Mouse (Mus musculus) forebrain, embryonic 10.5 days (tissue): Measurements from ENCODE around the gene Panx1. TPM values are rescaled to one million over a fixed set of nuclear protein-coding genes. Genes with fewer than 3 reads are reported as not detected.

Experiments
- DNase-seq: peaks from one replicate; pipeline ENCODE4 v3.0.0-alpha.2; 2017; ENCODE audit warnings: low spot score; ENCODE audit errors: extremely low spot score
- H3K27ac ChIP-seq: fragments of 300-500 bp; sonication (generic); 2 replicates; pipeline ENCODE4 v1.5.1; 2016; ENCODE audit warnings: mild to moderate bottlenecking
- H3K27me3 ChIP-seq: fragments of 300-500 bp; sonication (generic); 2 replicates; pipeline ENCODE4 v1.6.1; 2016; ENCODE audit warnings: mild to moderate bottlenecking; ENCODE audit not compliant: poor library complexity, severe bottlenecking
- H3K36me3 ChIP-seq: fragments of 300-500 bp; sonication (generic); replicated peaks from 2 replicates; pipeline ENCODE4 v1.6.1; 2016; ENCODE audit warnings: mild to moderate bottlenecking, moderate library complexity
- H3K4me1 ChIP-seq: fragments of 300-500 bp; sonication (generic); 2 replicates; pipeline ENCODE4 v1.6.1; 2016
- H3K4me3 ChIP-seq: fragments of 300-500 bp; sonication (generic); 2 replicates; pipeline ENCODE4 v1.5.1; 2016; ENCODE audit warnings: mild to moderate bottlenecking, moderate library complexity
- H3K9me3 ChIP-seq: fragments of 300-500 bp; sonication (generic); 2 replicates; pipeline ENCODE4 v1.6.1; 2016; ENCODE audit warnings: mild to moderate bottlenecking, moderate library complexity
- WGBS: fragments of 180-500 bp; shearing (Covaris S2); methylation state at CpG from one replicate; pipeline ENCODE4 v1.1.7; 2016; 5-methylcytosine and 5-hydroxymethylcytosine counted together
- polyA plus RNA-seq: library from polyadenylated mRNA; unstranded; fragments of >200 nt; fragmentation: Nextera tagmentation; extraction: Ambion mirVana; gene quantifications from 2 replicates; pipeline ENCODE4 v1.2.1, GENCODE M21; 2016

Panx1 gene
- polyA plus RNA-seq, 1 experiment from 2014 or later: 68.8 TPM

DNA sequence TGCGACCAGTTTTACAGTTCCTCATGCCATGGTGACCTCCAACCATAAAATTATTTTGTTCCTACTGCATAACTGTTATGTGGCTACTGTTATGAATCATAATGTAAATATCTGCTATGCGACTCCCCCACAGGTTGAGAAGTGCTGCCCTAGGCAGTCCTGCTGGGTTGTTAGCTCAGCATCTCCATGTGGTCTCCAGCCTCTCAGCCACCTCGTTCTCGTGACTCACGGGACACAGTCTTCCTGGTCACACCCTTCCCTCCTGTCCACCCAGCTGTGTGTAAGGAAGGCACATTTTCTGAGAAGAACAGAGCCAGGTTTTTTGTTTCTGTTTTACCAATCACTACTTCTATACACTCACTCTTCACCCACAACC lies 26.5 kb downstream of the Panx1 start:
- Histone ChIP-seq H3K9me3 (no peaks in the 10 kb centered on the region), H3K27ac (no peak overlapping the region), H3K36me3 (peaks cover 71% of the 10 kb centered on the region), H3K27me3 (no peaks in the 10 kb centered on the region), H3K4me1 (no peaks in the 10 kb centered on the region), H3K4me3 (no peak overlapping the region)
- DNase-seq: no peak
- WGBS: 92% methylated on average over 5 of the region's 5 CpGs

DNA sequence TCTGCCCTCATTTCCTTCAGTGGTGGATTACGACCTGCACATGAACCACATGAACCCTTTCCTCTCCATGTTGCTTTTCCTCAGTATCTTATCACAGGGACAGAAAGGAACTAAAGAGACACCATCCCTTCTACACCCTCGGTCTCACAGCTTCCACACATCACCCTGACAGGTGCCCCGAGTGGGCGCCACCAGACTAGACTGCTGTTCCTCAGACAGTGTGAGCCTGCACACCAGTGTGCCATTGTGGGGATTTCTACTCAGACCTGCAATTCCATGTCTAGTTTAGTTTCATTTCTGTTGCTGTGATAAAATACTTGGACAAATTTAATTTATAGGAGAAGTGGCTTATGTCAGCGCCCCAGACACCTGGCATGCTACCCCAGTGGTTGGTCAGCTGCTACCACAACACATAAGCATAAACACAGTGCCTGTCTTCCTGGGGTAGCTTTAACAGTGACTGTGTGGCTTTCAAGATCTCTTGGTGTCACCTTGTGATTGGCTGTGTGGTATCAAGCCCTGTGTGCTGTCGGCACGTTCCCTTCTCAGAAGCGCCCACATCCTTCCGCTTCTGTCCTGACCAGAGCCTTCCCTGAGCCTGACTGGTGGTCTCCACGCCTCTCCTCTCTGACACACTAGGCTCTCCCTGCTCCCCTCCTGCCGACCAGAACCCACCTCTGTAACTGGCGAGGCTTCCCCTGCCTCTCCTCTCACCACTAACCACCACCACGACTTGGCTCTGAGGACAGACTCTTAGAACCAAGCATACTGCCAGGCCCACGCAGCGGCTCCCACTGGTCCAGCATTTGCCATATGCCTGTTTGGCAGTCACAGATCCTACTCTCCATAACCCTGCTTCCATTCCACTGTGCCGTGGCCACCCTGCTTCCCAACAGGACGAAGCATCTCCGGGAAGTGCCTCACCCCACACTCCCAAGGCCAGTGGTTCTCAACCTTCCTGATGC lies 27.2 kb downstream of the Panx1 start:
- H3K27me3 ChIP-seq: no peaks in the 10 kb centered on the region
- no peak overlapping the region for H3K27ac ChIP-seq
- 91% methylated on average over 18 of the region's 18 CpGs for WGBS
- no peaks in the 10 kb centered on the region for H3K9me3 ChIP-seq
- DNase-seq: no peak
- H3K36me3 ChIP-seq: peaks cover 71% of the 10 kb centered on the region
- no peaks in the 10 kb centered on the region for H3K4me1 ChIP-seq
- no peak overlapping the region for H3K4me3 ChIP-seq

DNA sequence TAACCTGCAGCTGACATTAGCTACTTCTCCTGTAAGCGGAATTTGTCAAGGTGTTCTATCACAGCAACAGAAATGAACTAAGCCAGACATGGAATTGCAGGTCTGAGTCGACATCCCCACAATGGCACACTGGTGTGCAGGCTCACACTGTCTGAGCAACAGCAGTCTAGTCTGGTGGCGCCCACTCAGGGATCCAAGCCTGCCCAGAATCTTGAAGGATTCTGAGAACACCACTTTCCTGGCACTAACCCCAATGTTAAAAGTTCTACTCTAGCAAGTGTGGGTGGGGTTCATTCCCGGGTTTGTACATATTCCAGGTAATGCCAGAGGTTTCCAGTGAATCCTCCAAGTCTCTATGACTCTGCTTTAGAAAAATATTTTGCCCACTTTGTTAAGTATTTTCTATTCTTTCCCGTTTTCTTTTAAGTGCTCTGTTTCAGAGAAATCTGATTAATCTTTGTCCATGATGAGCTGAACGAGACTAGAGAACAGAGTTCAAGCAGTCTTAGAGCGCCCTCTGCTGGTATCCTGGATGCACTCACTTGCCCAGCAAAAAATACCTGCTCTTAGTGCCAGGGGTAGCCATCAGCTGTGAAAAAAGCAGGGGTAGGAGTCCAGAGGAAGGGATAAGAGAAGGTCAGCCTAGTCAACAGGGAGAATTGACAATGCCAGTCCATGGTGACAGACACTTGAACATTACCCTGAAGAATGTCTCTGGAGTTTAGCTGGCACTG lies 29.9 kb downstream of the Panx1 start:
- WGBS: 59% methylated on average over 7 of the region's 7 CpGs
- Histone ChIP-seq H3K27ac (no peak overlapping the region), H3K27me3 (no peaks in the 10 kb centered on the region), H3K36me3 (peaks cover 65% of the 10 kb centered on the region), H3K4me1 (no peaks in the 10 kb centered on the region), H3K4me3 (no peak overlapping the region), H3K9me3 (no peaks in the 10 kb centered on the region)
- peak; percentile 69 for DNase-seq

DNA sequence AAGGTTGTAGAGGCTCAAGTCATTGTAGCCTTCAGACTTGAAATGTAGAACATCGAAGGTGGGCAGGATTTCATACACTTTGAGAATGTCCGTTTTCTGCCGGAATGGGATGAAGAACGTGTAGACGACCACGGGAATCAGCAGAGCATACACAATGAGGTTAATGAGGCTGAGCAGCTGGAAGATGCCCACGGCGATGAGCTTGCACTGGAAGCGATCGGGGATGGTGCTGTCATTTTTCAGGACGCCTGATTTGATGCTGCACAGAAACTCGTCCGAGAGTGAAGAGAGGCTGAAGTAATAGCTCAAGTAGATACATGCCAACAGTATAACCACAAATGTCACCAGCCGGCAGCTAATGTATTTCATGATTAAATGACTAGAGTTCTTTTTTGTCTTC lies 37.7 kb downstream of the Panx1 start:
- Histone ChIP-seq H3K9me3 (no peaks in the 10 kb centered on the region), H3K4me3 (no peak overlapping the region), H3K27ac (no peak overlapping the region), H3K4me1 (peaks cover 27% of the 10 kb centered on the region), H3K36me3 (peaks cover 73% of the 10 kb centered on the region), H3K27me3 (no peaks in the 10 kb centered on the region)
- DNase-seq: no peak
- WGBS: 91% methylated on average over 14 of the region's 14 CpGs

DNA sequence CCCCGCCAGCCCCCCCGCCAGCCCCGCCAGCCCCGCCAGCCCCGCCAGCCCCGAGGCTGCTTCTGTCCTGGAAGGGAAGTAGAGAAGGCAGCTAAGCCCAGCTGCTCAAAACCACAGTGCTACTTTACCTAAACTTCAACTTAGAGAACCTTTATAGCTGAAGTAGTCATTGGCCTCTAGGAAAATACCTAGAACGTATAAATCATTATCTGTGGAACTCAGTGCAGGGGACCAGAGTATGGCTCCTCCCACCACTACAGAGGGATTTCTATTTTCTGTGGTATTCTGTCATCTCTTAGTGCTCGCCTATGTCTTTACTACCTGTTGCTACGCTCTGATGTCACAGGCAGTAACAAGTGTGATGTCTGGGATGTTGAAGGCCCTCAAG lies 41.0 kb downstream of the Panx1 start:
- no peak for DNase-seq
- 61% methylated on average over 9 of the region's 9 CpGs for WGBS

DNA sequence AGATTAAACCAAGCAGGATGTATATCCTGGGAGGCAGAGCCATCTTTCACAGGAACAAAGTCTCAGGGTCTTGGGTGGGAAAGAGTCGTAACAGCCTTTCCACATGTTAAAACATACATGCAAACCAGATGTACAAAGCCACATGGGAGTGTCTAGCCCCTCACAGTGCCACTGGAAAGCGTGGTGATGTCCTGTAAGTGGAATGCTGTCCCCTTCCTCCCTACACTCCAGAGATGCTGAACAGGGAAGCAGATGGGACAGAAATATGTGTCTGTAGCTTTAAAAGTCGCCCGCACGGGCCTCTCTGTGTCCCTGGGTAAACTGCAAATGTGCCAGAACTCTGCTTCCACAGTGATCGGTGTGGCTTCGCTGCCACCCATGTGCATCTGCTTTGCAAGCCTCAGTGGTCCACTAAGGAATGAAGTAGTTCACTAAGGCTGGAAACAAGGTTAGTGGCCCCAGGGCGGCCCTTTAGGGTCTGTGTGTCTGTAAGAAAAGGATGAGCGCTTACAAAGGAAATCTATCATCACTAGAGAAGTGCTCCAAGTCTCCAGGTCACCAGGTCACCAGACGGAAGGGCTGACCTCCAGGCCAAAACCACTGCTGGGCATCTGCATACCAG lies 41.5 kb downstream of the Panx1 start:
- H3K9me3 ChIP-seq: no peaks in the 10 kb centered on the region
- no peak overlapping the region for H3K4me3 ChIP-seq
- no peaks in the 10 kb centered on the region for H3K27me3 ChIP-seq
- H3K4me1 ChIP-seq: peaks cover 38% of the 10 kb centered on the region
- peak overlapping the region; percentile 72 for H3K27ac ChIP-seq
- WGBS: 51% methylated on average over 10 of the region's 10 CpGs
- no peak for DNase-seq
- H3K36me3 ChIP-seq: peaks cover 59% of the 10 kb centered on the region

More for the DNA sequence above, 41.0 kb downstream of the Panx1 start:
- Histone ChIP-seq H3K27ac (peak overlapping the region; percentile 72; the same call in 1 of the 2 replicates), H3K4me3 (no peak overlapping the region), H3K27me3 (no peaks in the 10 kb centered on the region), H3K36me3 (peaks cover 64% of the 10 kb centered on the region), H3K9me3 (no peaks in the 10 kb centered on the region), H3K4me1 (peaks cover 38% of the 10 kb centered on the region)

DNA sequence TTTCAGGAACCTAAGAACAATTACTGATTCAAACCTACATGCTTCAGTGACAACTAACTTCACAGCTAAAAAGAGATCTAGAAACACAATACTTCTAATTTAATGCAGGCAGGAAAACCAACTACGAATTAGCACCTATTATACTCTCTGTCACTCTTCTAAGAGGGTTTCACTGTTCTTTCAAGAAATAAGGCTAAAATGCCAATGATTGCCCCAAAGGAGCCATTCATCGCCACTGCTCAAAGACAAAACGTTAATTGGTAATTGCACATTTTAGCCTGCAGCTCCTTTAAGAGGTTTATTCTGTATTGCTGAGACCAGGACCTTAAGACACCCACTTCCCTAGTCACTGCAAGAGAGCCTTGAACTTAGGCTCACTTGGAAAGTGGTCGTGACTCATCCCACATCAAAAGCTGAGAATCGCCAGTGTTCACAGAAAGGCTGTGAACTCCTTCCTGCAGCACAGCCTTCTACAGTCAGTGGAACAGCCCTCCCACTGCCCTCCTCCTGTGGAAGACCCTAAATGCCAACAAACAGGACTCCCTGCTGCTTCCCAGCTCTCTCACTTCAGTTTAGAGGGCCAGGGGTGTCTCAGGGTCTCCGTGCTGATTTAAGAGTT lies 42.2 kb downstream of the Panx1 start:
- Histone ChIP-seq H3K27me3 (no peaks in the 10 kb centered on the region), H3K4me3 (no peak overlapping the region), H3K4me1 (peaks cover 38% of the 10 kb centered on the region), H3K36me3 (peaks cover 52% of the 10 kb centered on the region), H3K27ac (peak overlapping the region; percentile 72), H3K9me3 (no peaks in the 10 kb centered on the region)
- 31% methylated on average over 6 of the region's 6 CpGs for WGBS
- no peak for DNase-seq

DNA sequence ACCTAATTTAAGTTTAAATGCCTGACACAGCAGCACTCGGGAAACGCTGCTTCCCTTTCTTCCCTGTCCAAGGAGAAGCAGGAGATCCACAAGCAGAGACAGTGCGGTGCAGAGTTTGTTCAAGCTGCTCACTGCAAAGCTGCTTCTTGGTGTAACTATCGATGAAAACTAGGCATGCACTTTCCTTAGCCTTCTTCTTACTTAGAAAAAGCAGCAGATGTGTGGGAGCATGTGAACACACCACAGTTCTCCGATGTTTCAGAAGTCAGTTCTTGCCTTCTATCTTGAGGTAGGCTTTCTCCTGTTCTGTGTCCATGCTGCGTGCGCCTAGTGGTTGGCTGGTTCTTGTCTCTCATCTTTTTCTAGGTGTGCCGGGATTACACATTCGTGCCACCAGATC lies 46.5 kb downstream of the Panx1 start:
- no peak for DNase-seq
- WGBS: 94% methylated on average over 9 of the region's 9 CpGs
- peaks cover 10% of the 10 kb centered on the region for H3K36me3 ChIP-seq
- no peak overlapping the region for H3K27ac ChIP-seq
- no peaks in the 10 kb centered on the region for H3K9me3 ChIP-seq
- no peaks in the 10 kb centered on the region for H3K27me3 ChIP-seq
- peaks cover 31% of the 10 kb centered on the region for H3K4me1 ChIP-seq
- H3K4me3 ChIP-seq: no peak overlapping the region

DNA sequence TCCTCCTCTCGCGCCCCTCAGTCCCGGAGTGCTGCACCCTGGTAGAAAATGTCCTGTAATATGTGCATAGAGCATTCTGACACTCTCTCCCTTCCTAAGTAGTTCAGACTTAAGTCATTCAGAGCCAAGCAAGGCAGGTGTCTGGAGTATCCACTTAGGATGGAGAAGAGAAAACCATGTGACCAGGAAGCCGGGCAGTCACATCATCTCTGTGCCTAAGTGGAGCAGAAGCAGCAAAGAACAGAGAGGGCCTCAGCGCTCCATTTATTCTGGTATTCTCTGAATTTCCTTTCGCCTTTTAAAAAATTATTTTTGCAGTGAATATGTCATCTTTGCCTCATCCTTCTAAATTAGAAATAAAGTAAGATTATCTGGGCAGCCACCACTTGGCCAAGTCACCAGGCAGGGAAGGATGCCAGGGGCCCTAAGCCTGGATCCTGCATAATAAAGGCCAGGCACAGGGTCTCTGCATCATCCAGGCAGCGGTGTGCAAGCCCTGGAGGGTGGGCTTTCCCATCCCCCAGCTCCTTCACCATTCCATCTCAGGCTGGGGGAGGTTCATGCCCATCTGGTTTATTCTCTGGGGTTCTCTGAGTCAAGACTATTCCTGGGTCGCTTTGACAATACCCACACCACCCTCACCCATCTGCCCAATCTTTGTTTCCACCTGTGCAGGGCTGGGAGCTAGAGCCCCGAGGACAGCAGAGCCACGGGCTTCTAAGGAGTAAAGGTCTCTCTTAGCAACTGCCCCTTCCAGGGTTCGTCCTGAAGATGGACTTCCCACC lies 47.8 kb downstream of the Panx1 start:
- no peaks in the 10 kb centered on the region for H3K9me3 ChIP-seq
- no peak for DNase-seq
- H3K4me1 ChIP-seq: peaks cover 18% of the 10 kb centered on the region
- H3K4me3 ChIP-seq: no peak overlapping the region
- WGBS: 80% methylated on average over 11 of the region's 11 CpGs
- no peaks in the 10 kb centered on the region for H3K27me3 ChIP-seq
- H3K27ac ChIP-seq: no peak overlapping the region
- H3K36me3 ChIP-seq: peaks cover 8% of the 10 kb centered on the region

DNA sequence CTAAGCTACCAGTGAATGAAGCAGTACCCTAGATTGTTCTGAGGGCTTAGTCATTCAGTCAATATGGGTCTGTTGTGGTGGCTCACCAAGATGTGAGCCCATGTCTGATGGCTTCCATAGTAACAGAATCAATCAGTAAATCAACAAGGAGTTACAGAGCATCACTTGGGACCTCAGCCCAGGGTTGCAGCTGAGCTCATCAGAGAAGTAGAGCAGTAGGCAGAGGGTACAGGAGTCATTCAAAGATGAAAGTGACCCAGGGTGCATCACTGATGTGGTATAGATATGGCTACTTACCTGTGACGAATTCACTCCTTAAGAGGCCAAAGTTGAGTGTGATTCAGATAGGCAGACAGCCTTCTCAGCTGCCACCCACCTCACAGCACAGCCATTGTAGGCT lies 49.8 kb downstream of the Panx1 start:
- peaks cover 4% of the 10 kb centered on the region; the same call in 1 of the 2 replicates for H3K4me1 ChIP-seq
- H3K9me3 ChIP-seq: no peaks in the 10 kb centered on the region
- no peak for DNase-seq
- no peak overlapping the region for H3K4me3 ChIP-seq
- no peaks in the 10 kb centered on the region for H3K27me3 ChIP-seq
- no peak overlapping the region for H3K27ac ChIP-seq
- WGBS: 71% methylated on average over 1 of the region's 1 CpGs
- no peaks in the 10 kb centered on the region for H3K36me3 ChIP-seq

DNA sequence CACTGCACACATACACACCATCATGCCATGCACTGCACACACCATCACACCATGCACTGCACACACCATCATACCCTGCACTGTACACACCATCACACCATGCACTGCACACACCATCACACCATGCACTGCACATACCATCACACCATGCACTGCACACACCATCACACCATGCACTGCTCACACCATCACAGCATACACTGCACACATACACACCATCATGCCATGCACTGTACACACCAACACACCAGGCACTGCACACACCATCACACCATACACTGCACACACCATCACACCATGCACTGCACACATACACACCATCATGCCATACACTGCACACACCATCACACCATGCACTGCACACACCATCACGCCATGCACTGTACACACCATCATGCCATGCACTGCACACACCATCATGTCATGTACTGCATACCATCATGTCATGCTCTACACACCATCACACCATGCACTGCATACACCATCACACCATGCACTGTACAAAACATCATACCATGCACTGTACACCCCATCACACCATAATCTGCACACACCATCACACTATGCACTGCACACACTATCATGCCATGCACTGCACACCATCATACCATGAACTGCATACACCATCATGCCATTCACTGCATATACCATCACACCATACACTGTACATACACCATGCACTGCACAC lies 56.5 kb downstream of the Panx1 start:
- Histone ChIP-seq H3K36me3 (no peaks in the 10 kb centered on the region), H3K27me3 (no peaks in the 10 kb centered on the region), H3K27ac (no peak overlapping the region), H3K4me3 (no peak overlapping the region), H3K4me1 (no peaks in the 10 kb centered on the region), H3K9me3 (no peaks in the 10 kb centered on the region)
- no peak for DNase-seq
- WGBS: 100% methylated on average over 1 of the region's 1 CpGs
